In genomic region chr17:78197111-78197510, GRCm38 (mm10) we compare ENCODE assay signal across 8 mouse cellular contexts. TPM values are rescaled to one million over a fixed set of nuclear protein-coding genes. Genes with fewer than 3 reads are reported as not detected.
DNase-seq lines count a peak whose midpoint lies in the region.

No protein-coding gene starts in this region.

- intact Hi-C loops in heart, postnatal 10 days (cut with DNase I): loop anchor here (1.0 to 5.0 kb wide), 5 partner anchors 175 to 405 kb away; no protein-coding TSS in a partner anchor

- peak; percentile 70 to 88 for DNase-seq in adrenal gland, adult (ENCODE audit: inconsistent age in 2 of 2, low spot score in 1 of 2)
- DNase-seq in adrenal gland, postnatal 4 days (ENCODE audit: low spot score in 2 of 2): no peak
- DNase-seq in ovary, adult 18-20 months (ENCODE audit: low spot score): peak; percentile 45
- no peak for DNase-seq in ovary, postnatal 10 days (ENCODE audit: low spot score)
- peak; percentile 71 for DNase-seq in cerebellum, adult 9-11 months
- DNase-seq in heart, postnatal 10 days: peak; percentile 74 to 80
- peak; percentile 74 for DNase-seq in lung, postnatal 14 days
- DNase-seq in thymus, postnatal 14 days: peak; percentile 46

RNA-seq across cellular contexts. Expression of gene Crim1, which starts 2.9 kb away (rescaled TPM):
- 10 to 100 TPM; 33.2 to 38.1 TPM for total RNA-seq in adrenal gland, postnatal 4 days (2021)
- total RNA-seq in heart, postnatal 10 days (2021): 10 to 100 TPM; 44.8 to 47.1 TPM

Comparison
In these comparisons a context has a peak if more than half of its experiments do, and no peak if none do; other contexts are left out.
1. DNase-seq: peak in adrenal gland, adult (2 of 2), ovary, adult 18-20 months (single experiment), cerebellum, adult 9-11 months (single experiment), heart, postnatal 10 days (2 of 2), lung, postnatal 14 days (single experiment) and thymus, postnatal 14 days (single experiment); none in adrenal gland, postnatal 4 days (0 of 2) and ovary, postnatal 10 days (single experiment).